Mouse (Mus musculus): ENCODE results near the gene Tmem8b. TPM values are rescaled to one million over a fixed set of nuclear protein-coding genes. Genes with fewer than 3 reads are reported as not detected.

Tmem8b gene
- polyA plus RNA-seq, 1 experiment from 2014 or later = 17.1 TPM

DNA sequence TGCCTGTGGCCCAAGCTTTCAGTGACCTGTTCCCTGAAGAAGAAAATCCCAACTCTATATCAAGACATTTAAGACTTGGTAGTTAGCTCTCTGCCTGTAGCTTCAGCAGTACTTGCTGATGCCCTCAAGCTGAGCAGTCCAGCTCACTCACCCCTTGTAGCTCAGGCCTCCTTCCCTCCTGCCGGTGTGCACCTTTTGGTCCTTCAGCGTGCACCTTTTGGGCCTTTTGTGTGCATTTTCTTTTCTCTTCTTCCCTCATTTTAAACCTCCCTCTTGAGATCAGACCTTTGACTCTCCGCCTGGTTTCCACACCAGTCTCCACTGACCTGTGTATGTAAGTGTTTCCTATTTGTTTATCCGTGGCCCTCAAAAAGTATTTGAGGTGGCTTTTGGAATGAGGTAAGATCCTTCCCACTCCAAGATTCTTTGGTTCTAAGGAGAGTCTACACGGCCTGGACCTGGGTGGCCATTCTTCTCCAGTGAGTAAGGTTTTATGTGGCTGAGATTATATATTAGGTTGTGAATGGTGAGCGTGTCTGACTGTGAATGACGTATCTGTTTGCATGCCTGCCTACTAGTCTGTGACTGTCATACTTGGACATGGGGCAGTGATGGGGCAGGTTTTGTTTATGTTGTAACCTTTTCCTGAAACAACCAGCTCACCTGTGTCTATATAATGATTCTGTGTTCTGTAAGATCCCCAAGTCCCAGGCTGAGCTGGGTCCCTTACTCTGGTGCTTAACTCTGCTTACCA is 34.0 kb upstream of the Tmem8b start:
- H3K27me3 ChIP-seq = no peaks in the 10 kb centered on the region; the same call in 1 of the 2 replicates
- H3K4me2 ChIP-seq (replicated peaks) = no peak overlapping the region
- no peak overlapping the region for H3K9ac ChIP-seq (replicated peaks)

DNA sequence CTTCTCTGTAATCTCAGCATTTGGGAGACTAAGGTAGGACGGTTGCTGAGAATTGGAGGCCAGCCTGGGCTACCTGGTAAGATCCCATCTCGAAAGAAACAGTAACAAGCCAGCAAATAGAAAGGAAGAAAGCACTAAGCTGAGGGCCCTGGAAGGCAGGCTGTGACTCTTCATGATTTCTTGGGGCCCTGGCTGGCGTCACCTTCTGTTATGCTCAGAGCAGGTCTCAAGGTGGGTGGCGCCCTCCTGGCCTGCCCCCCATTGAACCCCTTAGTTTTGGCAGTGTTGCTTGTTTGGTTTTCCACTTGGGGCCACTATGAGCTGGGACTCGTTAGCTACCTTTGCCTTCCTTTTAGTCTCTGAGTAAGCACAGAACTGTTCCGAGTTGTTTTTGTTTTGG is 32.0 kb upstream of the Tmem8b start:
- WGBS = 77% methylated on average over 6 of the region's 6 CpGs
- Histone ChIP-seq H3K27me3 (no peaks in the 10 kb centered on the region; the same call in 1 of the 2 replicates), H3K36me3 (no peaks in the 10 kb centered on the region), H3K4me1 (replicated peaks) (peaks cover 25% of the 10 kb centered on the region), H3K27ac (no peak overlapping the region), H3K4me3 (replicated peaks) (no peak overlapping the region), H3K9ac (replicated peaks) (no peak overlapping the region), H3K9me3 (no peaks in the 10 kb centered on the region), H3K4me2 (replicated peaks) (no peak overlapping the region)
- no peak for ATAC-seq

More for the DNA sequence above, 34.0 kb upstream of the Tmem8b start:
- Histone ChIP-seq H3K4me1 (replicated peaks) (peaks cover 38% of the 10 kb centered on the region), H3K9me3 (no peaks in the 10 kb centered on the region), H3K36me3 (no peaks in the 10 kb centered on the region), H3K4me3 (replicated peaks) (no peak overlapping the region), H3K27ac (no peak overlapping the region)
- ATAC-seq = no peak
- WGBS = 87% methylated on average over 7 of the region's 7 CpGs

DNA sequence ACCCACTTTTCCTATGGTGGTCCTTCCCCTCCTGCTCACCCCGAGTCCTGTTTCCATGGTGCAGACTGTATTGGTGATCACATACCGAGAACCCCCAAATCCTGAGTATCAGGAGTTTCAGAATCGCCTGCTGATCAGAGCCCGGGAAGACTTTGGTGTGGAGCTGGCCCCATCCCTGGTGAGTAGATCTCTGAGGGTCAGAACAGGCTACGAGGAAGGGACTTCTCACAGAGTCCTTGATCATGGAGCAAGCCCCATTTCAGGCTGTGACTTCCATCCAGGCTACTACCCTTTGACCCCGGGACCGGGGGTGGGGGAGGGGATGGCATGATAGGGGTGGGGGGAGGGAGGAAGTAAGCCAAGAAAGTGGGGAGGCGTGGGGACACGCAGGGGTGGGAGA is 28.7 kb upstream of the Tmem8b start:
- peaks cover 22% of the 10 kb centered on the region for H3K36me3 ChIP-seq
- H3K27ac ChIP-seq = no peak overlapping the region
- WGBS = 83% methylated on average over 9 of the region's 9 CpGs
- H3K4me2 ChIP-seq (replicated peaks) = no peak overlapping the region
- H3K4me3 ChIP-seq (replicated peaks) = no peak overlapping the region
- no peaks in the 10 kb centered on the region for H3K27me3 ChIP-seq
- H3K9me3 ChIP-seq = no peaks in the 10 kb centered on the region
- no peak for ATAC-seq
- H3K9ac ChIP-seq (replicated peaks) = no peak overlapping the region
- H3K4me1 ChIP-seq (replicated peaks) = no peaks in the 10 kb centered on the region

DNA sequence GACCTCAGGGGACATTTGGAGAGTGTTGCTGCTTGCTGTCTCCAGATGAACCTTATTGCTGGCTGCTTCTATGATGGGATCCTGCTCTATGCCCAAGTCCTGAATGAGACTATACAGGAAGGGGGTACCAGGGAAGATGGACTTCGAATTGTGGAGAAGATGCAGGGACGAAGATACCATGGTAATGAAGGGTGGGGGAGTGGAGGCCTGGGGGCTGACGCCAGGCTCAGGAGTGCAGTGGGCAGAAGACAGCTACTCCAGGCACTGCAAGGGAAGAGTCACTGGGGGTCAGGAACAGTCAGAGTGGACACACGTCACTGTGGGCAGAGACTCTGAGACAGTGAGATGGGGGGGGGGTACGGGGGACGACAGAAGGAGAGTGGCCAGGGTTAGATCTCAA is 28.3 kb upstream of the Tmem8b start:
- Histone ChIP-seq H3K9me3 (no peaks in the 10 kb centered on the region), H3K4me2 (replicated peaks) (no peak overlapping the region), H3K9ac (replicated peaks) (no peak overlapping the region), H3K4me3 (replicated peaks) (no peak overlapping the region), H3K27ac (no peak overlapping the region), H3K4me1 (replicated peaks) (no peaks in the 10 kb centered on the region), H3K36me3 (peaks cover 22% of the 10 kb centered on the region), H3K27me3 (no peaks in the 10 kb centered on the region)
- 81% methylated on average over 6 of the region's 6 CpGs for WGBS
- ATAC-seq = no peak

DNA sequence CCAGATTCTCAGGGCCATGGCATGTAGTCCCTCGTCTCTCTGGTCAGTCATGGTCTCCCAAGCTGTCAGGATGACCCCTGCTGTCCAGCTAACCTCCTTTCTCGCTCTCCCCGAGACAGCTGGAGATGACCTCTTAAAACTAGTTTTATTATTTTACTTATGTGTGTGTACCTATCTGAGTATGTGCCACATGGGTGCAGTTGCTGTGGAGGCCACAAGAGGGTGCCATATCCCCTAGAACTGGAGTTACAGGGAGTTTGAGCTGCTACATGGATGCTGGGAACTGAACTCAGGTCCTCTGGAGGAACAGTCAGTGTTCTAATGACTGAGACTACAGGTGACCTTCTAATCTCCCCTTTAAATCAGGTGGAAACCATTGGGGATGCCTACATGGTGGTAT is 19.0 kb upstream of the Tmem8b start:
- Histone ChIP-seq H3K36me3 (peaks cover 49% of the 10 kb centered on the region), H3K4me1 (replicated peaks) (peaks cover 13% of the 10 kb centered on the region), H3K27me3 (no peaks in the 10 kb centered on the region), H3K27ac (no peak overlapping the region), H3K4me2 (replicated peaks) (no peak overlapping the region), H3K9me3 (peaks cover 4% of the 10 kb centered on the region; the same call in 1 of the 2 replicates), H3K4me3 (replicated peaks) (no peak overlapping the region), H3K9ac (replicated peaks) (no peak overlapping the region)
- ATAC-seq = no peak
- 96% methylated on average over 3 of the region's 3 CpGs for WGBS

DNA sequence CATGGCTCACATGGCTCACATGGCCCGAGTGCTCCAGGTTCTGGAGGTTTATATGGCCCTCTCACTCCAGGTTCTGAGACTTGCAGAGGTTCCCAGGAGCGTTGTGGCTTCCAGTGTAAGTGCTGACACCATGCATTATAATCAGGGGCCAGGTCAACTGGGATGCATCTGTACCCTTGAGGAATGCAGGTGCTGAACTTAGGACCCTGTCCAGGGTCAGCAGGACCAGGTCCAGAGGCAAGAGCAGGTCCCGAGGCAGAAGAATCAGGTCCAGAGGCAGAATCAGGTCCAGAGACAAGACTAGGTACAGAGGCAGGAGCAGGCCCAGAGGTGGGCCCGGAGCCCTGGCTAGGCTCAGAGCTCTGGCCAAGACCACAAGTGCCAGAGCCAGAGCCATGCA is 16.0 kb upstream of the Tmem8b start:
- peaks cover 37% of the 10 kb centered on the region for H3K36me3 ChIP-seq
- WGBS = 85% methylated on average over 4 of the region's 4 CpGs

DNA sequence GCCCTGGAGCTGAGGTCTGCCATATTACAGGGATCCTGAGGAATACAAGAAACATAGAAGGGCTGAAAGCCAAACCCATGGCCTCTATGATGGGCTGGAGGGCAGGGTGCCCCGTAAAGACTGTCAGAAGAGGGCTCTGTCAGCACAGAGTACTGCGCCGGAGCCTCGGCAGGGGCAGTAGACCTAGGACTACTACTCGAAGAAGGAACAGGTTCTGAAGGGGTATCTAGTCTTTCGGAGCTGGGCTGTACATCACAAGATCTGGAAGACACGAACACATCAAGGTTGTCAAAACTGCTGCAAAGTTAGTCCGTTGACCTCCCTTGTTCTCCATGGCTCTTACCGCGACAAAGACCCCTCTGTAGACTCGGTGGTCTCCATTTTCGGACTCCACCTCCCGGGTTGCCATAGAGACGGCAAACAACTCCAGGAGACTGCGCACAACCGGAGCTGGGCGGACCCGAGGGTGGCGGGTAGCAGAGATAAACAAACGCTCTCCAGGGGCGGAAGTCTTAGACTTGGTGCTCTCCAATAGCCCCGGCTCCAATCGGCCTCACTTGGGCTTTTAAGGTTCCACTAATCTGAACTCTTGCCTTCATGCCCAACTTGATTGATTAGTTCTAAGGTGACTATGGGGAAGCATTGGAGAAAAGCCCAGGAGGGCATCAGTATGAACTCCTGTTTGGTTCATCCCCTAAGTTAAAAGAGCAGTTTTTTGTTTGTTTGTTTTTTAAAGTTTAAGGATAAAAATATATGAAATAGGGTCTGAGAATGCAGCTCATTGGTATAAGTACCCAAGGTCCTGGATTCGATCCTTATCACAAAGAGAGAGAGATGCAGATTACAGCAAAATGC is 15.4 kb upstream of the Tmem8b start, which contains the start of gene Spag8:
Spag8 (minus strand) TSS at position 434 of the 855 bp plus-strand sequence.
- WGBS = 16% methylated on average over 24 of the region's 24 CpGs
- Histone ChIP-seq H3K4me2 (replicated peaks) (peak within 1 kb of the TSS; percentile 50), H3K36me3 (peaks cover 31% of the 10 kb centered on the region), H3K27me3 (0 out of 2 replicates have a peak, but pooled peaks cover 1% of the 10 kb centered on the region), H3K9ac (replicated peaks) (0 out of 2 replicates have a peak within 1 kb of the TSS, but pooled peaks have one; percentile 10), H3K4me3 (replicated peaks) (peak within 1 kb of the TSS; percentile 31), H3K9me3 (peaks cover 4% of the 10 kb centered on the region; the same call in 1 of the 2 replicates), H3K4me1 (replicated peaks) (peaks cover 25% of the 10 kb centered on the region), H3K27ac (no peak within 1 kb of the TSS; the same call in 1 of the 2 replicates)
- no peak for ATAC-seq

More for the DNA sequence above, 16.0 kb upstream of the Tmem8b start:
- Histone ChIP-seq H3K9me3 (peaks cover 4% of the 10 kb centered on the region; the same call in 1 of the 2 replicates), H3K27me3 (no peaks in the 10 kb centered on the region), H3K4me1 (replicated peaks) (peaks cover 25% of the 10 kb centered on the region), H3K9ac (replicated peaks) (0 out of 2 replicates have a peak overlapping the region, but pooled peaks have one; percentile 10), H3K4me2 (replicated peaks) (peak overlapping the region; percentile 50), H3K4me3 (replicated peaks) (peak overlapping the region; percentile 31), H3K27ac (no peak overlapping the region; the same call in 1 of the 2 replicates)
- ATAC-seq = no peak

DNA sequence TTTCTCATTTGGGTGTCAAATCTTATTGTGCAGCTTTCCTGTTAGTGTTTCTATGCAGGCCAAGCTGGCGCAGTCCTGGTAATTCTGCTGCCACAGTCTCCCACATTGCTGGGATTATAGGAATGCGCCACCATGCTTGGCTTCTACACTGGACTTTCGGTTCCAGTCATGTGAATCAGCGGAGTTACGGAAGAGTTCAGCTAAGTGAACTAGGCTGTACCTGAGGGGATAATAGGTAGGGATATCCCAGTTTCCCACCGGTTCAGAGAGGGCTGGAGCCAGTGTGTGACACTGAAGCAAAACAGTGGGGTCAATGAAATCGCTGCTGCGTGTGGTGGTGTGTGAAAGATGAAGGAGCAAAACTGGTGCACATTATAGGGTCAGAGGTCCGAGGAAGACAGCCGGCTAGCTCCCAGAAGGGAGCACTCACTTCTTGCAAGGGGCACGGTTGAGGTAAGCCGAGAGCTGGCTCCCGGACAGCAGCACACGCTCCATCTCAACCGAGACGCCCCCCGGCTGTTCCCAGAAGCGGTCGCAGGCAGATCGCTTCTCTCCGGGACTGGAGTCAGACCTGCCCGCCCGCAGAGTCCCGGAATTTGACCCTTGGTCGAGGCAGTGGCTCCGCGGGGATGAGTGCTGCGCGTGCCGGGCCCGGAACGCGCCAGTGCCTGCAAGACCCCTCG is 13.0 kb upstream of the Tmem8b start:
- Histone ChIP-seq H3K27me3 (peaks cover 7% of the 10 kb centered on the region), H3K27ac (peak overlapping the region; percentile 93), H3K4me1 (replicated peaks) (peaks cover 25% of the 10 kb centered on the region), H3K4me2 (replicated peaks) (peak overlapping the region; percentile 86), H3K9me3 (no peaks in the 10 kb centered on the region), H3K4me3 (replicated peaks) (peak overlapping the region; percentile 79), H3K36me3 (peaks cover 12% of the 10 kb centered on the region), H3K9ac (replicated peaks) (peak overlapping the region; percentile 93)
- WGBS = 4% methylated on average over 34 of the region's 34 CpGs
- peak; percentile 59; the same call in 1 of the 2 replicates for ATAC-seq

DNA sequence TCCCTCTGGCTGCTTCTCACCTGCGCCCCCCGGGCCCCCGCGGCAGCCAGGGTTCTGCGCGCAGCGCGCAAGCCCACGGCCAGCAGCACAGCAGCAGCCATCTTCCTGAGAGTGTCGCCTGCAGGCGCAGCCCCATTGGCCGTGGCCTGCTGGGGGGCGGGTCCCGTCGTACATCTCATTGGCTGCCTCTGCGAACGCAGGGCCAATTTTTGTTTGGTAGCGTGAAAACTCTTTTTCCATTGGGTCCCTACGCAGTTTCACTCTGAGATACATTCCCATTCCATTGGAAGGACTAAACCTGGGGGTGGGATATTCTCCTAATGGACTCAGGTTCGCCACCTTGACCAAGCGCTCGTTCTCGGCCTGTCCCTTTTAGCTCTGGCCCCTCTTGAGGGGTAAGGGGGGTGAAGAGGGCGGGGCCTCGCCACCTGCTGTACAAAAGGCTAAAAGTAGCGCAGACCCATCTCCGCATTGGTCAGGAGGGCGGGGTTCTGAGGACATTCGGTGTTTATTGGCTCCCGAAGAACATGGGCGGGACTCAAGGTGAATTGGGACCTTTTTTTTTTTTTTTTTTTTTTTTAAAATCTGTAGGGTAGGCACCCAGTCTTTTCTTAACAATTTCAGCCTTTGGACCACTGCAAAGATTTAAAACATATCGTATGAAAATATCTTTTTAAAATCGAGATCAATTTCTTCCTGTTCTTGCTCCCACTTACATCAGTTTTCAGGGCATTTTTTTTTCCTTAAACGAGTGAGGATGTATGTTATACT is 12.2 kb upstream of the Tmem8b start, which contains the start of gene Hint2:
Hint2 (minus strand) TSS at position 128 of the 771 bp plus-strand sequence.
- ATAC-seq = peak; percentile 98
- peaks cover 5% of the 10 kb centered on the region for H3K36me3 ChIP-seq

DNA sequence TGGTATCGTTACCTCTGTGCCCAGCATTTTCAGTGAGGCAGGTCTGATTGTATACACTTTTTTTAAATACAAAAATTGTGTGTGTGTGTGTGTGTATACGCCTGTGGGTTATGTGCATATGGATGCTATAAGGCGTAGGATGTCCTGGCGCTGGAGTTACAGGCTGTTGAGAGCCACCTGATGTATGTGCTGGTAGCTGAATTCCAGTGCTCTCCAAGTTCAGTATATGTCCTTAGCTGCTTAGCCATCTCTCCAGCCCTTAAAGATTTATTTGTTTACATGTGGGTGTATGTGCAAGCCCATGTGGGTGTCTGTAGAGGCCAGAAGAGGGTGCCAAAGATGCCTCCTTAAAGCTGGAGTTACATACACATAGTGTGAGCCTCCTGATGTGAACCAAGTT is 11.6 kb upstream of the Tmem8b start:
- H3K36me3 ChIP-seq = no peaks in the 10 kb centered on the region
- H3K4me1 ChIP-seq (replicated peaks) = peaks cover 25% of the 10 kb centered on the region
- peak overlapping the region; percentile 79 for H3K4me3 ChIP-seq (replicated peaks)
- no peak overlapping the region for H3K27ac ChIP-seq
- no peak for ATAC-seq
- WGBS = 66% methylated on average over 4 of the region's 4 CpGs
- peaks cover 20% of the 10 kb centered on the region for H3K27me3 ChIP-seq
- H3K9me3 ChIP-seq = no peaks in the 10 kb centered on the region
- peak overlapping the region; percentile 86 for H3K4me2 ChIP-seq (replicated peaks)
- H3K9ac ChIP-seq (replicated peaks) = no peak overlapping the region

More for the DNA sequence above, 12.2 kb upstream of the Tmem8b start, which contains the start of gene Hint2:
- Histone ChIP-seq H3K9me3 (no peaks in the 10 kb centered on the region), H3K27me3 (peaks cover 14% of the 10 kb centered on the region), H3K4me1 (replicated peaks) (peaks cover 25% of the 10 kb centered on the region), H3K4me3 (replicated peaks) (peak within 1 kb of the TSS; percentile 79), H3K27ac (peak within 1 kb of the TSS; percentile 93), H3K9ac (replicated peaks) (peak within 1 kb of the TSS; percentile 93), H3K4me2 (replicated peaks) (peak within 1 kb of the TSS; percentile 86)
- WGBS = 2% methylated on average over 33 of the region's 34 CpGs

DNA sequence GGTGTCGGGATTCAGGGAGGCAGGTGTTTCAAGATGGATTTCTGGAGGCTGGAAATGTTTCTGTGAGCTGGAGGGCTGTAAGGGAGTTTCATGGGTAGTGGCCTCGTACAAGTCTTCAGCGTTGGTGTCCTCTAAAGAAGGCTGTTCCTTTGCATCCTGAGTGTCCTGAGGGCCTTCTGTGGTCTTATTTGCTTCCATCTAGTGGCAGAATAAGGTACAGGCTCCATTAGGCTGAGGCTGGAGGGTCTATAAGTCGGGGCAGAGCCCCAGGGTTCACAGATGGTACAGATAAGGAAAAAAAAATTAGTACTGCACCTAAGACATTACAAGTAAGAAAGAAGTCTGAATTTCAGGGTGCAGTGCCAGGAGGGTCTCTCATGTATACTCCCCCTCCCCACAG is 2.4 kb upstream of the Tmem8b start:
- Histone ChIP-seq H3K27me3 (peaks cover 50% of the 10 kb centered on the region), H3K9me3 (no peaks in the 10 kb centered on the region), H3K4me1 (replicated peaks) (peaks cover 24% of the 10 kb centered on the region), H3K9ac (replicated peaks) (no peak overlapping the region), H3K27ac (no peak overlapping the region), H3K36me3 (no peaks in the 10 kb centered on the region), H3K4me2 (replicated peaks) (no peak overlapping the region), H3K4me3 (replicated peaks) (no peak overlapping the region)
- 21% methylated on average over 4 of the region's 4 CpGs for WGBS
- ATAC-seq = no peak

Data from midbrain, embryonic 13.5 days (tissue).